Mouse (Mus musculus) ES-Bruce4 (cell line): ENCODE results near the gene Kcnip4.

Source experiments
- CTCF ChIP-seq: IDR thresholded peaks from one replicate; pipeline ENCODE4 v1.8.1; 2011; ENCODE audit warnings: low read depth, low read length
- POLR2A ChIP-seq: IDR thresholded peaks from one replicate; pipeline ENCODE4 v1.8.1; 2011; ENCODE audit warnings: low read length; ENCODE audit not compliant: insufficient read depth

DNA sequence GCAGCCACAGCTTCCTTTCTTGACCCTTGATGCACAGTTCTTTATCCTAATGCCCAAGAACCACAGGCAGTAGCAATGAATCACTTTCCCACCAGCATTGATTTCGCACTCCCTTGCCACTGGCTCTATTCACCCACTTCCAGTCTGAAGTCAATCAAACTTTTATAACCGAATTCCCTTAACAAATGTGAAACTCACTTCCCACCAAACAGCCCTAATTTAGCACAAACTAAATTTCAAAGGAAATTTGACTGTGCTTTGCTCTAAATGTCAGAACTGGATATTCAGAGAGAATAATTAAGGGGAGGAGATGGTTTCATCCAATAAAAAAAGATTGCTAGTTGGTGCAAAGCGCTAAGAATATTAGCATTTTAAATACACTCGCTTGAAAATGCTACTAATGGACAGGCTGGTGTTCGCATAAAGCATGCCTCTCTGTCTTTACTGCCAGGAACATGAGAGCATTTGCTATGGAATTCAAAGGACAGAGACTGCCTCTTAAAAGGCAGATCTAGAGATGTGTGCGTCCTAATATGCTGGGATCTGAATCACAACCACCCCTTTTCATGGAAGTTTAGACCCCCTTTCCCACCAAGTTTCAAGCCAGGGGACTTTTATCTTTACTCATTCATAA is 63.9 kb downstream of the Kcnip4 start:
- TF ChIP-seq POLR2A: no peak
- no peak for TF ChIP-seq CTCF
